Mouse (Mus musculus): Measurements from ENCODE around the gene Zim1.

- TF ChIP-seq EP300 (IDR thresholded peaks at IDR 0.05; ENCODE audit: low read depth), result no peak
- no peak for TF ChIP-seq CTCF (IDR thresholded peaks at IDR 0.05; ENCODE audit: low read depth)
Measured at GRCm38 (mm10) chr7:6730241-6730640, 34.0 kb upstream of the Zim1 start, which contains the start of the genes Peg3 and Usp29.

All from liver, embryonic 14.5 days (tissue).